Mouse (Mus musculus): ENCODE results near the gene Akap6.
A peak's percentile ranks its signal among the peaks of the same experiment; 100 is the strongest.

The Akap6 gene

GRCm38 (mm10) chr12:52699146-52699545 is at the start of gene Akap6:
Gene Akap6, plus strand, starts transcription at chr12:52699383.
- peak; percentile 49 to 70 for DNase-seq

- DNase-seq: no peak
Measured at GRCm38 (mm10) chr12:52662907-52663790, 36.0 kb upstream of the Akap6 start.

- no peak for DNase-seq
Measured at GRCm38 (mm10) chr12:52664944-52665343, 34.2 kb upstream of the Akap6 start.

- DNase-seq: no peak
Measured at GRCm38 (mm10) chr12:52671436-52671835, 27.7 kb upstream of the Akap6 start.

- no peak for DNase-seq
Measured at GRCm38 (mm10) chr12:52671943-52672342, 27.2 kb upstream of the Akap6 start.

- DNase-seq: no peak
Measured at GRCm38 (mm10) chr12:52673361-52673960, 25.7 kb upstream of the Akap6 start.

GRCm38 (mm10) chr12:52675010-52675409 is 24.2 kb upstream of the Akap6 start:
- DNase-seq: no peak

GRCm38 (mm10) chr12:52687355-52687754 is 11.8 kb upstream of the Akap6 start:
- DNase-seq: no peak

GRCm38 (mm10) chr12:52688712-52689111 is 10.5 kb upstream of the Akap6 start:
- DNase-seq: no peak

- no peak for DNase-seq
Measured at GRCm38 (mm10) chr12:52691552-52691951, 7.6 kb upstream of the Akap6 start.

- DNase-seq: no peak
Measured at GRCm38 (mm10) chr12:52692290-52692974, 6.8 kb upstream of the Akap6 start.

- DNase-seq: no peak
Measured at GRCm38 (mm10) chr12:52697407-52698109, 1.6 kb upstream of the Akap6 start.

- no peak for DNase-seq
Measured at GRCm38 (mm10) chr12:52698276-52698930, 780 bp upstream of the Akap6 start.

GRCm38 (mm10) chr12:52699961-52700696 is 946 bp downstream of the Akap6 start:
- peak; percentile 43 to 50 for DNase-seq

GRCm38 (mm10) chr12:52700697-52701191 is 1.6 kb downstream of the Akap6 start:
- peak; percentile 23 to 58 for DNase-seq

- peak; percentile 17 to 38 for DNase-seq
Measured at GRCm38 (mm10) chr12:52701201-52701641, 2.0 kb downstream of the Akap6 start.

- no peak for DNase-seq
Measured at GRCm38 (mm10) chr12:52702368-52702967, 3.3 kb downstream of the Akap6 start.

- DNase-seq: no peak
Measured at GRCm38 (mm10) chr12:52704081-52704480, 4.9 kb downstream of the Akap6 start.

GRCm38 (mm10) chr12:52704810-52705209 is 5.6 kb downstream of the Akap6 start:
- no peak for DNase-seq

- DNase-seq: no peak
Measured at GRCm38 (mm10) chr12:52711382-52711781, 12.2 kb downstream of the Akap6 start.

Measured in cerebellum, postnatal 36 days (tissue).